1 mouse cellular context compared by ENCODE assay signal in the genomic region with DNA sequence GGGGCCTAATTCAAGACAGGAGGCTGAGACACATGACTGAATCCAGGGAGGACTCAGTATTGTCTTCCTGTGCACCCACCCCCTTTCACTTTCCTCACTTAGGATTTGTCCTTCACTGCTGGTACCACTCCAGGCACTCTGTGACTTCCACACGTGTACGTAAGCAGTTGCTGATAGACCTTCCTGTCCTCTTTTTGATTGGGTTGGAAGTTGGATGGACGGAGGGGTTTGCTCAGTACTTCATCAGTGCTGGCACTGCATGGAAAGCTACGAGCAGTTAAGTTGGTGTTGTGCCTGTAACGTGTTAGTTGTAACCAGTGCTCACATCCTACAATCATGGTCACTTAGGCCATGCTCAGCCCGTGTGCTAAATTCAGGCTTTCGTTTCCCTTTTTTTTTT.
TF ChIP-seq lines count a peak whose summit lies in the region.

No protein-coding gene starts in this region.

TF ChIP-seq in CH12.LX, 34 proteins besides CTCF, POLR2A, EP300 and RAD21 (continued from another document):
- TF ChIP-seq MAX (IDR thresholded peaks at IDR 0.05; ENCODE audit: low read length) (no peak), GABPA (IDR thresholded peaks at IDR 0.05; ENCODE audit: insufficient replicate concordance, low read depth, low read length) (no peak), TCF12 (IDR thresholded peaks at IDR 0.05; ENCODE audit: low read depth, low read length) (no peak), ELF1 (IDR thresholded peaks at IDR 0.05; ENCODE audit: low read depth, low read length) (no peak), IRF4 (IDR thresholded peaks at IDR 0.05; ENCODE audit: low read depth, low read length) (no peak), ETS1 (conservative IDR thresholded peaks at IDR 0.05; ENCODE audit: low read depth, low read length) (no peak), E2F4 (IDR thresholded peaks at IDR 0.05; ENCODE audit: insufficient replicate concordance, low read depth, low read length) (no peak), KAT2A (IDR thresholded peaks at IDR 0.05; ENCODE audit: insufficient replicate concordance, low read length) (no peak), RCOR1 (conservative IDR thresholded peaks at IDR 0.05; ENCODE audit: low read depth, low read length) (no peak), ZNF384 (IDR thresholded peaks at IDR 0.05; ENCODE audit: low read depth, low read length) (no peak), MAZ (IDR thresholded peaks at IDR 0.05; ENCODE audit: low read depth, low read length) (no peak), MEF2A (IDR thresholded peaks at IDR 0.05; ENCODE audit: borderline replicate concordance, low read depth, low read length) (no peak), BHLHE40 (IDR thresholded peaks at IDR 0.05; ENCODE audit: low read depth, low read length) (no peak), ZC3H11A (IDR thresholded peaks at IDR 0.05; ENCODE audit: low read depth, low read length) (no peak), USF1 (IDR thresholded peaks at IDR 0.05; ENCODE audit: low read depth, low read length) (no peak)
